Mouse (Mus musculus) neural tube, embryonic 15.5 days (tissue): Measurements from ENCODE around the gene Fdps. TPM values are rescaled to one million over a fixed set of nuclear protein-coding genes. Genes with fewer than 3 reads are reported as not detected.

Experiments
- ATAC-seq: fragments of 200-750 bp; cut with Nextera tagmentation; 2 replicates; pipeline ENCODE4 v1.8.0; 2017; ENCODE audit warnings: mild to moderate bottlenecking, moderate TSS enrichment, moderate library complexity; ENCODE audit not compliant: low FRiP score
- H3K27ac ChIP-seq: fragments of 300-500 bp; sonication (generic); replicated peaks from 2 replicates; pipeline ENCODE4 v1.5.1; 2015; ENCODE audit warnings: mild to moderate bottlenecking, inconsistent platforms
- H3K27me3 ChIP-seq: fragments of 300-500 bp; sonication (generic); replicated peaks from 2 replicates; pipeline ENCODE4 v1.6.1; 2015; ENCODE audit warnings: inconsistent platforms
- H3K36me3 ChIP-seq: fragments of 300-500 bp; sonication (generic); 2 replicates; pipeline ENCODE4 v1.6.1; 2015; ENCODE audit warnings: inconsistent platforms
- H3K4me1 ChIP-seq: fragments of 300-500 bp; sonication (generic); 2 replicates; pipeline ENCODE4 v1.6.1; 2015; ENCODE audit warnings: inconsistent platforms
- H3K4me2 ChIP-seq: fragments of 300-500 bp; sonication (generic); 2 replicates; pipeline ENCODE4 v1.6.1; 2015; ENCODE audit warnings: inconsistent platforms, mild to moderate bottlenecking, moderate library complexity
- H3K4me3 ChIP-seq: fragments of 300-500 bp; sonication (generic); replicated peaks from 2 replicates; pipeline ENCODE4 v1.5.1; 2015; ENCODE audit warnings: mild to moderate bottlenecking, inconsistent platforms
- H3K9ac ChIP-seq: fragments of 300-500 bp; sonication (generic); replicated peaks from 2 replicates; pipeline ENCODE4 v1.6.1; 2015; ENCODE audit warnings: mild to moderate bottlenecking, inconsistent platforms
- H3K9me3 ChIP-seq: fragments of 300-500 bp; sonication (generic); replicated peaks from 2 replicates; pipeline ENCODE4 v1.6.1; 2016; ENCODE audit warnings: inconsistent platforms
- WGBS: fragments of 180-500 bp; shearing (Covaris S2); methylation state at CpG from one replicate; pipeline ENCODE4 v1.1.7; 2015; ENCODE audit warnings: mixed read lengths; 5-methylcytosine and 5-hydroxymethylcytosine counted together
- polyA plus RNA-seq: library from polyadenylated mRNA; unstranded; fragments of >200 nt; fragmentation: Nextera tagmentation; extraction: Ambion mirVana; gene quantifications from 2 replicates; pipeline ENCODE4 v1.2.1, GENCODE M21; 2015

Fdps gene
- polyA plus RNA-seq, 1 experiment from 2014 or later, result 499 TPM

- no peaks in the 10 kb centered on the region for H3K9me3 ChIP-seq
- under 1% methylated on average over 19 of the region's 19 CpGs for WGBS
- H3K4me2 ChIP-seq, result peak overlapping the region; percentile 93
- peak overlapping the region; percentile 61 for H3K4me3 ChIP-seq
- peaks cover 34% of the 10 kb centered on the region for H3K36me3 ChIP-seq
- peak overlapping the region; percentile 83 for H3K27ac ChIP-seq
- H3K4me1 ChIP-seq, result peaks cover 33% of the 10 kb centered on the region
- H3K27me3 ChIP-seq, result no peaks in the 10 kb centered on the region
- peak; percentile 34 for ATAC-seq
- H3K9ac ChIP-seq, result peak overlapping the region; percentile 55
Observed at GRCm38 (mm10) chr3:89101459-89101811, 324 bp downstream of the Fdps start.

GRCm38 (mm10) chr3:89100811-89101210, 948 bp downstream of the Fdps start, which contains the start of gene Gm43738:
Gene Gm43738, minus strand, starts transcription at chr3:89101099.
- H3K4me2 ChIP-seq, result peak within 1 kb of the TSS; percentile 93
- H3K27me3 ChIP-seq, result no peaks in the 10 kb centered on the region
- H3K9ac ChIP-seq, result peak within 1 kb of the TSS; percentile 55
- H3K4me1 ChIP-seq, result peaks cover 33% of the 10 kb centered on the region
- WGBS, result 34% methylated on average over 7 of the region's 7 CpGs
- H3K36me3 ChIP-seq, result peaks cover 41% of the 10 kb centered on the region
- no peaks in the 10 kb centered on the region for H3K9me3 ChIP-seq
- peak within 1 kb of the TSS; percentile 61 for H3K4me3 ChIP-seq
- peak within 1 kb of the TSS; percentile 83 for H3K27ac ChIP-seq
- no peak for ATAC-seq

- peaks cover 44% of the 10 kb centered on the region for H3K4me1 ChIP-seq
- no peak overlapping the region for H3K4me3 ChIP-seq
- no peaks in the 10 kb centered on the region for H3K27me3 ChIP-seq
- 0 out of 2 replicates have a peak overlapping the region, but pooled peaks have one; percentile 98 for H3K4me2 ChIP-seq
- H3K27ac ChIP-seq, result 0 out of 2 replicates have a peak overlapping the region, but pooled peaks have one; percentile 78
- no peaks in the 10 kb centered on the region for H3K9me3 ChIP-seq
- no peak overlapping the region for H3K9ac ChIP-seq
- H3K36me3 ChIP-seq, result peaks cover 51% of the 10 kb centered on the region
- 88% methylated on average over 10 of the region's 10 CpGs for WGBS
- ATAC-seq, result no peak
Observed at GRCm38 (mm10) chr3:89094021-89094420, 7.7 kb downstream of the Fdps start.

GRCm38 (mm10) chr3:89093175-89093574, 8.6 kb downstream of the Fdps start, which contains the start of gene Rusc1:
Gene Rusc1, minus strand, starts transcription at chr3:89093311.
- Histone ChIP-seq H3K27me3 (no peaks in the 10 kb centered on the region), H3K4me3 (peak within 1 kb of the TSS; percentile 61), H3K36me3 (peaks cover 51% of the 10 kb centered on the region), H3K9ac (peak within 1 kb of the TSS; percentile 78), H3K4me2 (peak within 1 kb of the TSS; percentile 98), H3K27ac (peak within 1 kb of the TSS; percentile 78), H3K4me1 (peaks cover 49% of the 10 kb centered on the region), H3K9me3 (no peaks in the 10 kb centered on the region)
- ATAC-seq, result peak; percentile 91
- whole genome bisulfite sequencing, result 2% methylated on average over 18 of the region's 18 CpGs

- ATAC-seq, result peak; percentile 36
- H3K9ac ChIP-seq, result peak overlapping the region; percentile 78
- peaks cover 51% of the 10 kb centered on the region for H3K36me3 ChIP-seq
- H3K4me2 ChIP-seq, result peak overlapping the region; percentile 98
- peak overlapping the region; percentile 61 for H3K4me3 ChIP-seq
- 11% methylated on average over 11 of the region's 11 CpGs for WGBS
- H3K27ac ChIP-seq, result peak overlapping the region; percentile 78
- no peaks in the 10 kb centered on the region for H3K9me3 ChIP-seq
- H3K27me3 ChIP-seq, result no peaks in the 10 kb centered on the region
- peaks cover 54% of the 10 kb centered on the region for H3K4me1 ChIP-seq
Observed at GRCm38 (mm10) chr3:89092509-89093090, 9.2 kb downstream of the Fdps start.

GRCm38 (mm10) chr3:89091811-89092508, 9.8 kb downstream of the Fdps start:
- Histone ChIP-seq H3K36me3 (peaks cover 51% of the 10 kb centered on the region), H3K4me2 (peak overlapping the region; percentile 98), H3K27ac (peak overlapping the region; percentile 78), H3K9me3 (no peaks in the 10 kb centered on the region), H3K4me1 (peaks cover 56% of the 10 kb centered on the region), H3K27me3 (no peaks in the 10 kb centered on the region), H3K4me3 (peak overlapping the region; percentile 61), H3K9ac (peak overlapping the region; percentile 78)
- 5% methylated on average over 20 of the region's 20 CpGs for WGBS
- no peak for ATAC-seq

GRCm38 (mm10) chr3:89090694-89091655, 10.8 kb downstream of the Fdps start:
- H3K27ac ChIP-seq, result peak overlapping the region; percentile 78
- 1% methylated on average over 66 of the region's 74 CpGs for WGBS
- H3K4me1 ChIP-seq, result peaks cover 56% of the 10 kb centered on the region
- H3K4me2 ChIP-seq, result peak overlapping the region; percentile 98
- peak overlapping the region; percentile 78 for H3K9ac ChIP-seq
- peak overlapping the region; percentile 61 for H3K4me3 ChIP-seq
- no peaks in the 10 kb centered on the region for H3K9me3 ChIP-seq
- H3K36me3 ChIP-seq, result peaks cover 51% of the 10 kb centered on the region
- H3K27me3 ChIP-seq, result no peaks in the 10 kb centered on the region
- peak; percentile 32 for ATAC-seq

- peak overlapping the region; percentile 98 for H3K4me2 ChIP-seq
- peak overlapping the region; percentile 61 for H3K4me3 ChIP-seq
- H3K4me1 ChIP-seq, result peaks cover 56% of the 10 kb centered on the region
- H3K9me3 ChIP-seq, result no peaks in the 10 kb centered on the region
- no peaks in the 10 kb centered on the region for H3K27me3 ChIP-seq
- under 1% methylated on average over 40 of the region's 40 CpGs for WGBS
- H3K36me3 ChIP-seq, result peaks cover 51% of the 10 kb centered on the region
- H3K27ac ChIP-seq, result peak overlapping the region; percentile 78
- peak overlapping the region; percentile 78 for H3K9ac ChIP-seq
- peak; percentile 67 for ATAC-seq
Observed at GRCm38 (mm10) chr3:89089882-89090591, 11.7 kb downstream of the Fdps start.

- no peaks in the 10 kb centered on the region for H3K27me3 ChIP-seq
- H3K4me1 ChIP-seq, result peaks cover 55% of the 10 kb centered on the region
- H3K27ac ChIP-seq, result no peak overlapping the region
- peak overlapping the region; percentile 61; the same call in 1 of the 2 replicates for H3K4me3 ChIP-seq
- 68% methylated on average over 14 of the region's 14 CpGs for WGBS
- H3K9me3 ChIP-seq, result no peaks in the 10 kb centered on the region
- H3K4me2 ChIP-seq, result peak overlapping the region; percentile 98
- H3K9ac ChIP-seq, result peak overlapping the region; percentile 78
- ATAC-seq, result no peak
- H3K36me3 ChIP-seq, result peaks cover 53% of the 10 kb centered on the region
Observed at GRCm38 (mm10) chr3:89088974-89089373, 12.8 kb downstream of the Fdps start.

GRCm38 (mm10) chr3:89087338-89088110, 14.2 kb downstream of the Fdps start:
- Histone ChIP-seq H3K36me3 (peaks cover 56% of the 10 kb centered on the region), H3K27ac (no peak overlapping the region), H3K9me3 (no peaks in the 10 kb centered on the region), H3K4me1 (peaks cover 45% of the 10 kb centered on the region), H3K4me3 (no peak overlapping the region), H3K4me2 (peak overlapping the region; percentile 32), H3K9ac (no peak overlapping the region), H3K27me3 (no peaks in the 10 kb centered on the region)
- no peak for ATAC-seq
- WGBS, result 36% methylated on average over 21 of the region's 21 CpGs
